Mouse (Mus musculus) midbrain, postnatal 0 days (tissue): ENCODE results near the gene Actl6b. TPM values are rescaled to one million over a fixed set of nuclear protein-coding genes. Genes with fewer than 3 reads are reported as not detected.
A peak's percentile ranks its signal among the peaks of the same experiment; 100 is the strongest.

Experiments
- ATAC-seq: fragments of 200-750 bp; cut with Nextera tagmentation; 2 replicates; pipeline ENCODE4 v1.8.0; 2017; ENCODE audit warnings: moderate number of reproducible peaks, mild to moderate bottlenecking, moderate TSS enrichment, moderate library complexity; ENCODE audit not compliant: low FRiP score
- DNase-seq: peaks from one replicate; pipeline ENCODE4 v3.0.0-alpha.2; 2015; ENCODE audit warnings: low spot score
- H3K27ac ChIP-seq: fragments of 300-500 bp; sonication (generic); 2 replicates; pipeline ENCODE4 v1.5.1; 2014; ENCODE audit warnings: low read depth, mild to moderate bottlenecking, low read length, mixed read lengths
- H3K27me3 ChIP-seq: fragments of 300-500 bp; sonication (generic); 2 replicates; pipeline ENCODE4 v1.6.1; 2014; ENCODE audit warnings: low read length, control low read depth, mixed read lengths; ENCODE audit not compliant: insufficient read depth
- H3K36me3 ChIP-seq: fragments of 300-500 bp; sonication (generic); 2 replicates; pipeline ENCODE4 v1.6.1; 2014; ENCODE audit warnings: low read length, control low read depth, mixed read lengths; ENCODE audit not compliant: insufficient read depth
- H3K4me1 ChIP-seq: fragments of 300-500 bp; sonication (generic); 2 replicates; pipeline ENCODE4 v1.6.1; 2014; ENCODE audit warnings: mild to moderate bottlenecking, control low read depth, antibody characterized with exemption, low read length, mixed read lengths; ENCODE audit not compliant: insufficient read depth
- H3K4me2 ChIP-seq: fragments of 300-500 bp; sonication (generic); 2 replicates; pipeline ENCODE4 v1.6.1; 2014; ENCODE audit warnings: low read depth, mild to moderate bottlenecking, low read length, mixed read lengths; ENCODE audit not compliant: poor library complexity, severe bottlenecking
- H3K4me3 ChIP-seq: fragments of 300-500 bp; sonication (generic); 2 replicates; pipeline ENCODE4 v1.5.1; 2014; ENCODE audit warnings: low read depth, mild to moderate bottlenecking, low read length, moderate library complexity
- H3K9ac ChIP-seq: fragments of 300-500 bp; sonication (generic); replicated peaks from 2 replicates; pipeline ENCODE4 v1.6.1; 2014; ENCODE audit warnings: mild to moderate bottlenecking, low read length, moderate library complexity, mixed read lengths; ENCODE audit not compliant: poor library complexity, severe bottlenecking
- H3K9me3 ChIP-seq: fragments of 300-500 bp; sonication (generic); 2 replicates; pipeline ENCODE4 v1.6.1; 2016; ENCODE audit warnings: low read length, control low read depth
- CTCF ChIP-seq: IDR thresholded peaks from 2 replicates; pipeline ENCODE4 v1.5.1; 2016; ENCODE audit warnings: antibody characterized with exemption, mild to moderate bottlenecking
- WGBS: fragments of 180-500 bp; shearing (Covaris S2); extraction: QIAGEN DNeasy Blood & Tissue Kit; methylation state at CpG from one replicate; pipeline ENCODE4 v1.1.7; 2014; 5-methylcytosine and 5-hydroxymethylcytosine counted together
- polyA plus RNA-seq: library from polyadenylated mRNA; unstranded; fragments of >200 nt; fragmentation: Nextera tagmentation; extraction: Ambion mirVana; gene quantifications from 2 replicates; pipeline ENCODE4 v1.2.1, GENCODE M21; 2015
- total RNA-seq: library from RNA; depleted of rRNA; stranded (reverse); fragments of >200 nt; gene quantifications from 2 replicates; pipeline ENCODE4 v1.2.3, GENCODE M21; 2014

Gene Actl6b
- total and polyA plus RNA-seq, 2 experiments from 2014 or later, result 248 to 264 TPM

- TF ChIP-seq CTCF, result no peak
- DNase-seq (peak; percentile 95), ATAC-seq (peak; percentile 68)
- Histone ChIP-seq H3K27ac (peak overlapping the region; percentile 98), H3K4me2 (peak overlapping the region; percentile 91), H3K9ac (peak overlapping the region; percentile 95), H3K4me3 (peak overlapping the region; percentile 83), H3K4me1 (no peaks in the 10 kb centered on the region; the same call in 1 of the 2 replicates), H3K9me3 (no peaks in the 10 kb centered on the region), H3K36me3 (peaks cover 37% of the 10 kb centered on the region), H3K27me3 (no peaks in the 10 kb centered on the region)
- under 1% methylated on average over 39 of the region's 46 CpGs for WGBS
These were observed 22.5 kb upstream of the Actl6b start for GRCm38 (mm10) chr5:137530588-137531413.

DNA sequence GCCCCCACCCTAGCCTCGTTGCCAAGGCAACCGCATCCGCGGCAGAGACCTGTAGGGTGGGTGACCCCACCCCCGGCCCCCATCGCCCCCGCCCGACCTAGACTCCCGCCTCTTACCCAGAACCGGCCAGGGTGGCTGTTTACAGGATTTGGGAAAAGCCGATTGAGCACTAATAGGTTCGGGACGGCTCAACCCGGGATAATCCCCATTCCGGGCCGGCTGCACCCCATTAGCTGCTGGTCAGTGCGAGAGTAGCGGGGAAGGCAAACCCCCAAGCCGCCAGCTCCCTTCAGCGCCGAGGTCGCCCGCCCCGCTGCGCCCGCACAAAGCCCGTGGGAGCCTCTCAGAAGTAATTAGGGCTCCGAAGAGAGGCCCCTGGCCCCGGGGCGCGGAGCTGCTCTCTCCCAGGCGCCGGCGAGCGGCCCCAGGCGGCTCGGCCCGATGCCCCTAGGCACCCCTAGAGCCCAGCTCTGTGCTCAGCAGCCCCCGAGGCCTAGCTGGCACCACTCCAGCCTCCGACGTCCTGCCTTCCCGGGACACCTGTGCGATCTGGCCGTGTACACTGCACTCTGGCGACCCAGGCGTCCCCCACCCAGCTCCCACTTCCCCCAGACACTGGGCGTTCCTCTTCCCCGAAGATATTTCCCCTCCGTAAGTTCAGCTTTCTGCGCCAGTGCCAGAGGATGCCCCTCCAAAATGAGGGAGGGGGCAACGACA is 21.7 kb upstream of the Actl6b start:
- peak overlapping the region; percentile 91 for H3K4me2 ChIP-seq
- ATAC-seq, result peak; percentile 1; the same call in 1 of the 2 replicates
- H3K4me1 ChIP-seq, result no peaks in the 10 kb centered on the region; the same call in 1 of the 2 replicates
- peak overlapping the region; percentile 98 for H3K27ac ChIP-seq
- DNase-seq, result peak; percentile 52
- no peak for TF ChIP-seq CTCF
- WGBS, result under 1% methylated on average over 50 of the region's 51 CpGs
- peak overlapping the region; percentile 83 for H3K4me3 ChIP-seq
- peaks cover 32% of the 10 kb centered on the region for H3K36me3 ChIP-seq
- peak overlapping the region; percentile 95 for H3K9ac ChIP-seq
- no peaks in the 10 kb centered on the region for H3K9me3 ChIP-seq
- no peaks in the 10 kb centered on the region for H3K27me3 ChIP-seq

DNA sequence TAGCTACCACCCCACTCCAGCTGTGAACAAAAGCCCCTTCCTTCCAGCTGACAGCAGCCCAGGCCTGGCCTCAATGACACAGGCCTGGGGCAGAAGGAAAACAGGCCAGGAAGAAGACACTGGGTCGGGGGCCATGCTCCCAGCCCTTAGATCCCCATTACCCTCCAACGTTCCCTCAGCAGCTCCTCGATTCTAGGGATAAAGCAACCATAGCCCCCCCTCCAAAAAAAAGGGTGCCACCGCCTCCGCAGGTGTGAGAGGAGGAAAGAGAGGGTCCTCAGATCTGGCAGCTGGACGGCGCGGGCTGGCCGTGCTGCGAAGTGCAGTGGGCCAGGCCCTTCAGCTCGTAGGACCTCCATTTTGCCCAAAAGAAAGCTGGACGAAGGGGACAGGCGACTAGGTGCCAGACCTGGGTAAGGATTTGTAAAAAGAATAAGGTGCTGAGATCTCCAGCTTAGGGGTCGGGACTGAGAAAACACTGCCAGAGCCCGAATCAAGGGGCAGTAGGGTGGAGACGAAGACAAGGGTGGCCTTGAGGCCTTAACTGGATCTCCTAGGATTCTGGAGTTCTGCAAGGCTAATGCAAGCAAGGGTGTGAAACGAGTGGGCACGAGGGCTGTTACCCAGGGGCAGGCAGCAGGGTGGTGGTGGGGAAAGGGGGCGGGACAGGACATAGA is 21.0 kb upstream of the Actl6b start:
- no peak for DNase-seq

DNA sequence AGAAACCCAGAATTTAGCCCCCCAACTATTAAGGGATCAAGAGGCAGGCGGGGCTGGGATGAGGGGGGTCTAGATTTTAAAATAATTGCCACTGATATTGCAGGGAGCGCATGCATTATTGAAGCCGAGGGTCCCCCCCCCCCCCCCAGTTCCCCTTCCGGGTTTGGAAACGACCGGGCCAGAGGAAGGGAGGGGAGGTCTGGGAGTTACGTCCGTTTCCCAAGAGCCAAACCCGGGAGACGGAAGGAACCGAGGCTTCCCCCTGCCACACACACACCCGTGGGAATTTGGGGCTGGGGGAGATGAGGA is 20.6 kb upstream of the Actl6b start:
- no peak for ATAC-seq

More for the DNA sequence above, 21.0 kb upstream of the Actl6b start:
- ATAC-seq, result no peak
- 1% methylated on average over 19 of the region's 19 CpGs for WGBS
- Histone ChIP-seq H3K4me3 (peak overlapping the region; percentile 83), H3K36me3 (peaks cover 25% of the 10 kb centered on the region), H3K27ac (peak overlapping the region; percentile 98), H3K4me2 (peak overlapping the region; percentile 91), H3K9ac (peak overlapping the region; percentile 95), H3K4me1 (no peaks in the 10 kb centered on the region; the same call in 1 of the 2 replicates), H3K27me3 (no peaks in the 10 kb centered on the region), H3K9me3 (no peaks in the 10 kb centered on the region)
- TF ChIP-seq CTCF, result no peak

DNA sequence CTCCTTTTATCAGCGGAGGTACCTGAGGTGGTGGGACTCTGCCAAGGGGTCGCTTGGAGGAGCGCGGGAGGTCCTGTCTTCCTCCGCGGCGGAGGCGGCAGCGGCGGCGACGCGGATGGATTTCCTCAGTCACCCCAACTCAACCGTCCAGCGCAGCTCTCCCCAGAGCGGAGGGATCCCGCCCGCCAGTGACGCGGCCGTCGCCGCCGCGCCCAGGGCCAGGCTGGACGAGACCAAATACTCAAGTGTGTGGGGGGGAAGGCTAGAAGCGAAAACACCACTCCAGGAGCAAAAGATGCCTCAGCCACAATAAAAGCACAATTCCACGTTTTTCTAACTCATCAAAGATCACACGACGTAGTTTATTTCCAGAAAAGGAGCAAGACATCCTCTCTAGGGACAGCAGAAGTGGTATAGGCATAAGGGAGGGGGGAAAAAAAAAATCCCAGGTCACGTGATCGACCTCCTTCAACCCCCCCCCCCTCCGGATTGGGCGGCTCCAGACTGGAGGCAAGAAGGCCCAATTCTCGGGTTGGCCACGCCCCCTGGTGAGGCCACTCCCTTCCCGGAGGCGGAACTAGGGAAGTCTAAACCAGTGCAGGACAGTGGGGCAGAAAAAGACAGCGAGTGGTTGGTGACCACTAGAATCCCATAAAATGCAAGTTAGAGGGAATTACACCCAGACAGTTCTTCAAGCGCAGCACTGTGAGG is 20.0 kb upstream of the Actl6b start, which contains the start of the genes Epo and Gnb2:
Gene Epo (minus strand): TSS at position 126 of the 711 bp plus-strand sequence.
Gene Gnb2 (minus strand): TSS at position 394 of the 711 bp plus-strand sequence.
- under 1% methylated on average over 40 of the region's 40 CpGs for WGBS
- peak within 1 kb of the TSS; percentile 91 for H3K4me2 ChIP-seq
- peaks cover 15% of the 10 kb centered on the region for H3K36me3 ChIP-seq
- DNase-seq (peak; percentile 99), ATAC-seq (peak; percentile 76)
- H3K4me1 ChIP-seq, result no peaks in the 10 kb centered on the region; the same call in 1 of the 2 replicates
- peak within 1 kb of the TSS; percentile 95 for H3K9ac ChIP-seq
- no peaks in the 10 kb centered on the region for H3K9me3 ChIP-seq
- H3K4me3 ChIP-seq, result peak within 1 kb of the TSS; percentile 83
- no peak for TF ChIP-seq CTCF
- no peaks in the 10 kb centered on the region for H3K27me3 ChIP-seq
- H3K27ac ChIP-seq, result peak within 1 kb of the TSS; percentile 98

More for the DNA sequence above, 20.6 kb upstream of the Actl6b start:
- H3K4me1 ChIP-seq, result no peaks in the 10 kb centered on the region; the same call in 1 of the 2 replicates
- H3K4me3 ChIP-seq, result peak overlapping the region; percentile 83
- no peaks in the 10 kb centered on the region for H3K27me3 ChIP-seq
- DNase-seq, result no peak
- WGBS, result 0% methylated on average over 5 of the region's 12 CpGs
- H3K27ac ChIP-seq, result peak overlapping the region; percentile 98
- H3K9ac ChIP-seq, result peak overlapping the region; percentile 95
- TF ChIP-seq CTCF, result no peak
- no peaks in the 10 kb centered on the region for H3K9me3 ChIP-seq
- H3K4me2 ChIP-seq, result peak overlapping the region; percentile 91
- H3K36me3 ChIP-seq, result peaks cover 20% of the 10 kb centered on the region
